Mouse (Mus musculus) kidney, embryonic 15.5 days (tissue): ENCODE data around the gene Mmab. TPM values are rescaled to one million over a fixed set of nuclear protein-coding genes. Genes with fewer than 3 reads are reported as not detected.

ENCODE experiments used
- ATAC-seq: fragments of 200-750 bp; cut with Nextera tagmentation; replicated peaks from 2 replicates; pipeline ENCODE4 v1.8.0; 2017; ENCODE audit warnings: moderate TSS enrichment; ENCODE audit not compliant: low FRiP score
- H3K27ac ChIP-seq: fragments of 300-500 bp; sonication (generic); 2 replicates; pipeline ENCODE4 v1.5.1; 2015; ENCODE audit warnings: mild to moderate bottlenecking, inconsistent platforms
- H3K27me3 ChIP-seq: fragments of 300-500 bp; sonication (generic); 2 replicates; pipeline ENCODE4 v1.6.1; 2015; ENCODE audit warnings: inconsistent platforms
- H3K36me3 ChIP-seq: fragments of 300-500 bp; sonication (generic); 2 replicates; pipeline ENCODE4 v1.6.1; 2015; ENCODE audit warnings: inconsistent platforms
- H3K4me1 ChIP-seq: fragments of 300-500 bp; sonication (generic); 2 replicates; pipeline ENCODE4 v1.6.1; 2015; ENCODE audit warnings: inconsistent platforms
- H3K4me2 ChIP-seq: fragments of 300-500 bp; sonication (generic); 2 replicates; pipeline ENCODE4 v1.6.1; 2015; ENCODE audit warnings: moderate library complexity, mild to moderate bottlenecking, inconsistent platforms
- H3K4me3 ChIP-seq: fragments of 300-500 bp; sonication (generic); replicated peaks from 2 replicates; pipeline ENCODE4 v1.5.1; 2015; ENCODE audit warnings: mild to moderate bottlenecking, inconsistent platforms
- H3K9ac ChIP-seq: fragments of 300-500 bp; sonication (generic); 2 replicates; pipeline ENCODE4 v1.6.1; 2015; ENCODE audit warnings: mild to moderate bottlenecking, inconsistent platforms
- H3K9me3 ChIP-seq: fragments of 300-500 bp; sonication (generic); replicated peaks from 2 replicates; pipeline ENCODE4 v1.6.1; 2016; ENCODE audit warnings: inconsistent platforms
- WGBS: fragments of 180-500 bp; shearing (Covaris S2); methylation state at CpG from one replicate; pipeline ENCODE4 v1.1.7; 2015; ENCODE audit warnings: mixed read lengths; 5-methylcytosine and 5-hydroxymethylcytosine counted together
- polyA plus RNA-seq: library from polyadenylated mRNA; unstranded; fragments of >200 nt; fragmentation: Nextera tagmentation; extraction: Ambion mirVana; gene quantifications from 2 replicates; pipeline ENCODE4 v1.2.1, GENCODE M21; 2015

Gene Mmab
- polyA plus RNA-seq, 1 experiment from 2014 or later = 33.4 TPM

GRCm38 (mm10) chr5:114465641-114466040, 21.8 kb upstream of the Mmab start:
- WGBS = 65% methylated on average over 7 of the region's 7 CpGs
- no peak for ATAC-seq
- no peaks in the 10 kb centered on the region for H3K36me3 ChIP-seq
- H3K9me3 ChIP-seq = no peaks in the 10 kb centered on the region
- no peaks in the 10 kb centered on the region for H3K27me3 ChIP-seq
- H3K4me3 ChIP-seq = no peak overlapping the region
- H3K9ac ChIP-seq = no peak overlapping the region
- no peak overlapping the region for H3K4me2 ChIP-seq
- peaks cover 53% of the 10 kb centered on the region for H3K4me1 ChIP-seq
- no peak overlapping the region for H3K27ac ChIP-seq

GRCm38 (mm10) chr5:114464561-114464960, 20.7 kb upstream of the Mmab start:
- no peaks in the 10 kb centered on the region for H3K27me3 ChIP-seq
- WGBS = 72% methylated on average over 2 of the region's 2 CpGs

GRCm38 (mm10) chr5:114462067-114463040, 18.5 kb upstream of the Mmab start:
- Histone ChIP-seq H3K4me1 (peaks cover 54% of the 10 kb centered on the region), H3K36me3 (no peaks in the 10 kb centered on the region), H3K27ac (no peak overlapping the region), H3K9me3 (no peaks in the 10 kb centered on the region), H3K4me3 (no peak overlapping the region), H3K9ac (no peak overlapping the region), H3K27me3 (no peaks in the 10 kb centered on the region), H3K4me2 (no peak overlapping the region)
- 86% methylated on average over 24 of the region's 24 CpGs for WGBS
- no peak for ATAC-seq

More at GRCm38 (mm10) chr5:114464561-114464960, 20.7 kb upstream of the Mmab start:
- Histone ChIP-seq H3K4me3 (no peak overlapping the region), H3K36me3 (no peaks in the 10 kb centered on the region), H3K9me3 (no peaks in the 10 kb centered on the region), H3K9ac (no peak overlapping the region), H3K4me2 (no peak overlapping the region), H3K27ac (no peak overlapping the region), H3K4me1 (peaks cover 62% of the 10 kb centered on the region)
- no peak for ATAC-seq

- Histone ChIP-seq H3K4me2 (no peak overlapping the region), H3K9ac (no peak overlapping the region), H3K27me3 (no peaks in the 10 kb centered on the region), H3K27ac (peak overlapping the region; percentile 73), H3K4me1 (peaks cover 51% of the 10 kb centered on the region), H3K9me3 (no peaks in the 10 kb centered on the region), H3K36me3 (no peaks in the 10 kb centered on the region), H3K4me3 (no peak overlapping the region)
- WGBS = 6% methylated on average over 7 of the region's 7 CpGs
- ATAC-seq = peak; percentile 26
Observed at GRCm38 (mm10) chr5:114461238-114461637, 17.4 kb upstream of the Mmab start.

GRCm38 (mm10) chr5:114456995-114457605, 13.2 kb upstream of the Mmab start:
- no peak for ATAC-seq
- H3K27ac ChIP-seq = no peak overlapping the region
- peaks cover 15% of the 10 kb centered on the region for H3K36me3 ChIP-seq
- peaks cover 36% of the 10 kb centered on the region for H3K4me1 ChIP-seq
- no peak overlapping the region for H3K9ac ChIP-seq
- H3K9me3 ChIP-seq = no peaks in the 10 kb centered on the region
- H3K4me3 ChIP-seq = no peak overlapping the region
- 64% methylated on average over 16 of the region's 16 CpGs for WGBS
- H3K27me3 ChIP-seq = no peaks in the 10 kb centered on the region
- no peak overlapping the region for H3K4me2 ChIP-seq

- ATAC-seq = peak; percentile 44
Observed at GRCm38 (mm10) chr5:114456287-114456686, 12.4 kb upstream of the Mmab start.

GRCm38 (mm10) chr5:114449011-114449410, 5.2 kb upstream of the Mmab start:
- peaks cover 9% of the 10 kb centered on the region for H3K4me1 ChIP-seq
- WGBS = 87% methylated on average over 4 of the region's 4 CpGs
- no peak overlapping the region for H3K4me2 ChIP-seq
- H3K9ac ChIP-seq = no peak overlapping the region
- H3K36me3 ChIP-seq = peaks cover 67% of the 10 kb centered on the region
- H3K9me3 ChIP-seq = no peaks in the 10 kb centered on the region
- no peak overlapping the region for H3K27ac ChIP-seq
- no peak overlapping the region for H3K4me3 ChIP-seq
- ATAC-seq = no peak
- no peaks in the 10 kb centered on the region for H3K27me3 ChIP-seq

More at GRCm38 (mm10) chr5:114456287-114456686, 12.4 kb upstream of the Mmab start:
- no peak overlapping the region for H3K4me3 ChIP-seq
- H3K4me2 ChIP-seq = no peak overlapping the region
- peaks cover 21% of the 10 kb centered on the region for H3K36me3 ChIP-seq
- no peaks in the 10 kb centered on the region for H3K27me3 ChIP-seq
- peaks cover 31% of the 10 kb centered on the region for H3K4me1 ChIP-seq
- 0 out of 2 replicates have a peak overlapping the region, but pooled peaks have one; percentile 1 for H3K9ac ChIP-seq
- 63% methylated on average over 9 of the region's 9 CpGs for WGBS
- H3K9me3 ChIP-seq = no peaks in the 10 kb centered on the region
- peak overlapping the region; percentile 28; the same call in 1 of the 2 replicates for H3K27ac ChIP-seq

GRCm38 (mm10) chr5:114444368-114444692, 470 bp upstream of the Mmab start:
- Histone ChIP-seq H3K9ac (peak overlapping the region; percentile 75), H3K36me3 (peaks cover 29% of the 10 kb centered on the region), H3K4me3 (peak overlapping the region; percentile 79), H3K27me3 (no peaks in the 10 kb centered on the region), H3K9me3 (no peaks in the 10 kb centered on the region), H3K4me2 (peak overlapping the region; percentile 86), H3K27ac (no peak overlapping the region), H3K4me1 (peaks cover 16% of the 10 kb centered on the region)
- WGBS = 1% methylated on average over 21 of the region's 21 CpGs
- ATAC-seq = no peak

- no peaks in the 10 kb centered on the region for H3K27me3 ChIP-seq
- no peak overlapping the region for H3K4me2 ChIP-seq
- WGBS = 71% methylated on average over 14 of the region's 14 CpGs
- H3K4me1 ChIP-seq = peaks cover 8% of the 10 kb centered on the region; the same call in 1 of the 2 replicates
- peaks cover 41% of the 10 kb centered on the region for H3K36me3 ChIP-seq
- no peak overlapping the region for H3K27ac ChIP-seq
- no peaks in the 10 kb centered on the region for H3K9me3 ChIP-seq
- ATAC-seq = no peak
- H3K9ac ChIP-seq = no peak overlapping the region
- H3K4me3 ChIP-seq = no peak overlapping the region
Observed at GRCm38 (mm10) chr5:114435588-114435987, 8.3 kb downstream of the Mmab start.

GRCm38 (mm10) chr5:114434359-114434758, 9.5 kb downstream of the Mmab start:
- Histone ChIP-seq H3K36me3 (peaks cover 41% of the 10 kb centered on the region), H3K4me1 (peaks cover 8% of the 10 kb centered on the region; the same call in 1 of the 2 replicates), H3K4me3 (no peak overlapping the region), H3K27me3 (no peaks in the 10 kb centered on the region), H3K4me2 (no peak overlapping the region), H3K9me3 (no peaks in the 10 kb centered on the region), H3K27ac (no peak overlapping the region), H3K9ac (no peak overlapping the region)
- 91% methylated on average over 8 of the region's 8 CpGs for WGBS
- no peak for ATAC-seq

- Histone ChIP-seq H3K27me3 (no peaks in the 10 kb centered on the region), H3K9me3 (no peaks in the 10 kb centered on the region), H3K4me1 (peaks cover 18% of the 10 kb centered on the region; the same call in 1 of the 2 replicates), H3K27ac (no peak overlapping the region), H3K4me2 (no peak overlapping the region), H3K4me3 (no peak overlapping the region), H3K36me3 (peaks cover 10% of the 10 kb centered on the region), H3K9ac (no peak overlapping the region)
- no peak for ATAC-seq
- WGBS = 86% methylated on average over 7 of the region's 7 CpGs
Observed at GRCm38 (mm10) chr5:114429781-114430180, 14.1 kb downstream of the Mmab start.

GRCm38 (mm10) chr5:114428621-114429020, 15.2 kb downstream of the Mmab start:
- H3K4me1 ChIP-seq = peaks cover 18% of the 10 kb centered on the region; the same call in 1 of the 2 replicates
- WGBS = 25% methylated on average over 18 of the region's 18 CpGs
- no peak overlapping the region for H3K9ac ChIP-seq
- H3K27ac ChIP-seq = no peak overlapping the region
- H3K27me3 ChIP-seq = no peaks in the 10 kb centered on the region
- no peak overlapping the region for H3K4me3 ChIP-seq
- H3K4me2 ChIP-seq = no peak overlapping the region
- ATAC-seq = no peak
- no peaks in the 10 kb centered on the region for H3K36me3 ChIP-seq
- no peaks in the 10 kb centered on the region for H3K9me3 ChIP-seq
